Mouse (Mus musculus) cortical plate, adult 2 months (tissue): ENCODE data around the gene Cmss1. TPM values are rescaled to one million over a fixed set of nuclear protein-coding genes. Genes with fewer than 3 reads are reported as not detected.

Experiments used
- H3K27ac ChIP-seq: fragments of 200-500 bp; 2 replicates; pipeline ENCODE4 v1.5.1; 2012; ENCODE audit warnings: low read length, control low read depth, inconsistent platforms; ENCODE audit not compliant: insufficient read depth
- H3K4me1 ChIP-seq: fragments of 200-500 bp; 2 replicates; pipeline ENCODE4 v1.6.1; 2011; ENCODE audit warnings: low read length; ENCODE audit not compliant: control insufficient read depth, insufficient read depth
- H3K4me3 ChIP-seq: fragments of 200-500 bp; 2 replicates; pipeline ENCODE4 v1.5.1; 2011; ENCODE audit warnings: mild to moderate bottlenecking, low read length, control low read depth; ENCODE audit not compliant: insufficient read depth
- CTCF ChIP-seq: fragments of 200-500 bp; IDR thresholded peaks from 2 replicates; pipeline ENCODE4 v1.5.1; 2011; ENCODE audit warnings: mild to moderate bottlenecking, control low read depth, low read length; ENCODE audit not compliant: insufficient read depth; ENCODE audit errors: extremely low read depth
- POLR2A ChIP-seq: fragments of 200-500 bp; IDR thresholded peaks from 2 replicates; pipeline ENCODE4 v1.6.1; 2011; ENCODE audit warnings: mild to moderate bottlenecking, low read length, control low read depth; ENCODE audit not compliant: insufficient read depth; ENCODE audit errors: extremely low read depth
- polyA plus RNA-seq: library from polyadenylated mRNA; depleted of rRNA; stranded (reverse); fragments of >200 nt; gene quantifications from 2 replicates; pipeline ENCODE4 v1.2.3, GENCODE M21; 2012

The Cmss1 gene
- polyA plus RNA-seq, 1 experiment: 9.5 TPM

DNA sequence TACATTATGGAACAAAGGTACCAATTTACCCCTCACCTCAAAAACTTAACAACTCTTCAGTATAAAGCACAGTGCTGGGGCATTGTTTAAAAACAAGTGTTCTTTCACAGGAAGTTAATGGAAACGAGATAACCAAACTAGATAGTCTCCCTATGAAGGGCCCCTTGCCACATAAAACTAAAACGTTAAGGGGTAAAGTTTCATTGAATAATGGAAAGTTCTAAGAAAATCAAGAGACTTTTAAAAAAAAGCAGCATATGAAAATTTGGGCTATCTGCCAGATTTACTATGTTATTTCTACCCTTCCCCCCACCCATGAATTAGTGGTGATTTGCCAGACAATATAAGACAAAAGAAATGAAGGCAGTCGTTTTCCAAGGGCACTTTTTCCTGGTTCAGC, 21.5 kb downstream of the Cmss1 start:
- Histone ChIP-seq H3K4me3 (no peak overlapping the region), H3K4me1 (no peaks in the 10 kb centered on the region), H3K27ac (no peak overlapping the region)
- TF ChIP-seq POLR2A (no peak), CTCF (no peak)

GRCm38 (mm10) chr16:57582008-57582407, 24.7 kb downstream of the Cmss1 start:
- H3K4me3 ChIP-seq: no peak overlapping the region
- no peaks in the 10 kb centered on the region for H3K4me1 ChIP-seq
- TF ChIP-seq POLR2A (no peak), CTCF (no peak)
- H3K27ac ChIP-seq: no peak overlapping the region

DNA sequence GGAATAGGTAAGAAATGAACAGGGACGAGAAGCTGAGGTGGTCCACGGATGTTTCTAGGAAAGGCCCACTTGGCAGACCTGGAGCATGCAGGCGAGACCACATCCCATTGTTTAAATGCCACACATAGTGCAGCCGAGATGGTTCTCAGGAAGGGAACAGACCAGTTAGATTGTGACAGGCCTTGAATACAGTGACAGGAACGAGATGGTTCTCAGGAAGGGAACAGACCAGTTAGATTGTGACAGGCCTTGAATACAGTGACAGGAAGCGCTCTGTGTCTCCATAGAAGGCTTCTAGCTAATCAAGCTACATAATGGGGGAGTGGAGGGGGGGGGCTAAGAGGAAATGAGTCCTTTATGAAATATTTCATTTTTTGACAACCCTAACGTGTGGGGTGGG, 26.6 kb downstream of the Cmss1 start:
- Histone ChIP-seq H3K4me1 (no peaks in the 10 kb centered on the region), H3K27ac (no peak overlapping the region), H3K4me3 (no peak overlapping the region)
- no peak for TF ChIP-seq CTCF
- no peak for TF ChIP-seq POLR2A

DNA sequence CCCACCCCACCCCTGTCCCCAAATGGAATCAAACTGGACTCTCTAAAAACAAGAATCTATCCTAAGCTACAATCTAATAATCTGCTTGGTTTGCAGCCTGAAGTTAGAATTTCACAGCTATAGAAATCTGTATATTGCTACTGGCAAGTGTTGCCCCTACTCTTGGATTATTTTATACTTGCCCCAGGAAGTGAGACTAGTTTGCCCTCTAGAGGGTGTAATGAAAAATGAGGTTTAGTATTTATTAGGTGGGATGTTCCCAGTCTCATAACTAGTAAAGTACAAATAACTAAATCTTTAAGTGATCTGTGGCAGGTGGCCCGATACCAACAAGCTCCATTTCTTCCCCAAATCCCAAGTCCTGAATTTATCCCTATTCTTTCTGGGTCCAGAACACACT, 29.1 kb downstream of the Cmss1 start:
- no peak for TF ChIP-seq POLR2A
- TF ChIP-seq CTCF: no peak
- H3K4me1 ChIP-seq: no peaks in the 10 kb centered on the region
- H3K27ac ChIP-seq: no peak overlapping the region
- H3K4me3 ChIP-seq: no peak overlapping the region

- no peak for TF ChIP-seq CTCF
- no peak for TF ChIP-seq POLR2A
- no peak overlapping the region for H3K27ac ChIP-seq
- no peaks in the 10 kb centered on the region for H3K4me1 ChIP-seq
- no peak overlapping the region for H3K4me3 ChIP-seq
These were observed 30.8 kb downstream of the Cmss1 start for GRCm38 (mm10) chr16:57575764-57576388.

DNA sequence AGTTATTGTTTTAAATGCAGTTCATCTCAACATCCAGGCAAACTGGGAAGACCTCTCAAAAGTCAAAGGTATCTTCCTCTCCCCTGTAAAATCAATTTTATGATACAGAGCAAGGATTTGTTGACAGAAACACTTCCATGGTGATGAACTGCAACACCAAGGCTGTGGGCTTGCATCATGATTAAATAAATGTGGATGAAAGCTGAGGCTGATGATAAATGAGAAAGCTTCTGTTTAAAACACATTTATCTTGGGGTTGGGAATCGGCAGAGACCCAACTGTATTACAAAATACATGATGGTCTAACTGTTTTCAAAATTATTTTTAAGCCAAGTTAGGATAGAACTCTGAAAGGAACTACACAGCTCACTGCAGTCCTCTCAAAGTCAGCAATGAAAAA, 32.8 kb downstream of the Cmss1 start:
- Histone ChIP-seq H3K27ac (no peak overlapping the region), H3K4me3 (no peak overlapping the region), H3K4me1 (no peaks in the 10 kb centered on the region)
- TF ChIP-seq POLR2A (no peak), CTCF (no peak)

DNA sequence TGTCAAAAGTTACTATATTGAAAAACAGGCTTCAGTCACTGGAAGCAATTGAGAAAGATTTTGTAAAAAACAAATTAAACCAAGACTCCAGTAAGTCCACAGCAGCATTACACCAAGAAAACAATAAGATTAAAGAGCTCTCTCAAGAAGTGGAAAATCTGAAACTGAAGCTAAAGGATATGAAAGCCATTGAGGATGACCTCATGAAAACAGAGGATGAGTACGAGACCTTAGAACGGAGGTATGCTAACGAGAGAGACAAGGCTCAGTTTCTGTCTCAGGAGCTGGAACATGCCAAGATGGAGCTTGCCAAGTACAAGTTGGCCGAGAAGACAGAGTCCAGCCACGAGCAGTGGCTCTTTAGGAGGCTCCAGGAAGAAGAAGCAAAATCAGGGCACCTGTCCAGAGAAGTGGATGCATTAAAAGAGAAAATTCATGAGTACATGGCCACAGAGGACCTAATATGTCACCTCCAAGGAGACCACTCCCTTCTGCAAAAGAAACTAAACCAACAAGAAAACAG, 35.8 kb downstream of the Cmss1 start:
- Histone ChIP-seq H3K4me3 (no peak overlapping the region), H3K4me1 (no peaks in the 10 kb centered on the region), H3K27ac (no peak overlapping the region)
- TF ChIP-seq CTCF (no peak), POLR2A (no peak)

- no peak overlapping the region for H3K27ac ChIP-seq
- H3K4me3 ChIP-seq: no peak overlapping the region
- H3K4me1 ChIP-seq: no peaks in the 10 kb centered on the region
- no peak for TF ChIP-seq CTCF
- TF ChIP-seq POLR2A: no peak
These were observed 37.8 kb downstream of the Cmss1 start for GRCm38 (mm10) chr16:57568648-57569404.

GRCm38 (mm10) chr16:57566215-57566614, 40.4 kb downstream of the Cmss1 start:
- TF ChIP-seq POLR2A (no peak), CTCF (no peak)
- no peaks in the 10 kb centered on the region for H3K4me1 ChIP-seq
- no peak overlapping the region for H3K4me3 ChIP-seq
- no peak overlapping the region for H3K27ac ChIP-seq

GRCm38 (mm10) chr16:57564807-57565206, 41.9 kb downstream of the Cmss1 start:
- TF ChIP-seq CTCF (no peak), POLR2A (no peak)
- Histone ChIP-seq H3K27ac (no peak overlapping the region), H3K4me1 (no peaks in the 10 kb centered on the region), H3K4me3 (no peak overlapping the region)
